Mouse (Mus musculus): ENCODE measurements around the gene Psmd4. TPM values are rescaled to one million over a fixed set of nuclear protein-coding genes. Genes with fewer than 3 reads are reported as not detected.

Psmd4 gene
- 331 and 340 TPM in 2 replicates for polyA plus RNA-seq (2014; fragmentation: Nextera tagmentation; extraction: Ambion mirVana)

DNA sequence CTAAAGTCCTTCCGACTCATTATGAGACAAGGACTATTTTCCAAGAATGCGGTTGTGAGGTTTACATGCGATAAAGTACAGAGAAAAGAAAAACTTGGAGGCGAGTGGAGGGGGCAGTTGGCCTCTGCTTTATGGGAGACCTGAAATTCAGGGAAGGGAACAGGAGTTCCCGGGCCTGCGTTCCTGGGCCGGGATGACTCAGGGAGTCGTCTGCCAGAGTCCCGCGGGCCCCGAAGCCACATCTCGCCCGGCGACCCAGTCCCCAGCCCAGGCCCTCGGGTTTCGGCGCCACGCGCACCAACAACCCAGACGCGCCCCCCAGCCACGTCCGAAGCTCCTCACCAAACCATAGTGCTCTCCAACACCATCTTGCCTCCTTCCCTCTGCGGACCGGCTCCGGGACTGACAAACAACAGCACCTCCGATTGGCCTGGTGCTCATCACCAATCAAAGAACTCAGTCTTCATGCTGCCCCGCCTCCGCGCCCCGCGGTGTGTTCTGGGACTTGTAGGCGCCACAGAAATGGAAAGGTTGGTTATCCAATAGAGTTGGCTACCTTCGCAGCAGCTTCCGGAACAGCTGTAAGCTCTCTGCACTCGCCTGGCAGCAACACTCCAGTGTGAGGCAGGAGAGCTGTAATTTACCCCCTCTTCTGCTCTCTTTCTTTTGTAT is at the start of gene Psmd4:
Gene Psmd4, minus strand, starts transcription at position 449 of the 672 bp plus-strand sequence.
- Histone ChIP-seq H3K4me1 (ENCODE audit: control insufficient read depth, insufficient read depth, low read length) (peaks cover 5% of the 10 kb centered on the region), H3K9ac (ENCODE audit: low read length) (peak within 1 kb of the TSS; percentile 84), H3K9me3 (ENCODE audit: control insufficient read depth, low read length) (no peaks in the 10 kb centered on the region), H3K27me3 (ENCODE audit: control insufficient read depth, insufficient read depth, low read length) (no peaks in the 10 kb centered on the region), H3K27ac (replicated peaks; ENCODE audit: low read depth, low read length) (0 out of 2 replicates have a peak within 1 kb of the TSS, but pooled peaks have one; percentile 26), H3K4me3 (ENCODE audit: low read depth, low read length) (peak within 1 kb of the TSS; percentile 89), H3K4me2 (ENCODE audit: low read depth, severe bottlenecking) (peak within 1 kb of the TSS; percentile 71), H3K36me3 (ENCODE audit: control insufficient read depth, insufficient read depth, low read length) (no peaks in the 10 kb centered on the region; the same call in 1 of the 2 replicates)
- ATAC-seq (ENCODE audit: insufficient number of reproducible peaks, low FRiP score, low TSS enrichment, low read depth) (peak; percentile 98), DNase-seq (ENCODE audit: low spot score) (peak; percentile 99)
- WGBS = under 1% methylated on average over 36 of the region's 36 CpGs

DNA sequence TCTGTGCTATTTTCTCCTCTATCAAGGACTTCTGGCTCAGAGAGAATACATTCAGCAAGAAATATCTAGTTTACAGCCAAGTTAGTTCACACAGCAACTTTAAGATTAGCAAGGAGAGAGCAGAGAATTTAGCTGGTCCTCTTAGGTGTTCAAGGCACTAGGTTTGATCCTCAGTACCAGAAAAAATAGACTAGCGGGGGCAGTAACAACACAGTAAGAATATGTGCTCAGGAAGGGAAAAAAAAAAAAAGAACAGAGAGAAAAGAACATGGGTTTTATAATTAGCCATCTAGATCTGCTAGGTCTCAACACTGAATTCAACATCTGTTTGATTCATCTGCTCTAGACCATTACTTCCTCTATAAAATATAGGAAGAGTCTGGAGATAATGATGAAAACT is 45.7 kb upstream of the Psmd4 start:
- no peaks in the 10 kb centered on the region for H3K27me3 ChIP-seq (ENCODE audit: control insufficient read depth, insufficient read depth, low read length)
- H3K4me1 ChIP-seq (ENCODE audit: control insufficient read depth, insufficient read depth, low read length) = no peaks in the 10 kb centered on the region
- H3K36me3 ChIP-seq (ENCODE audit: control insufficient read depth, insufficient read depth, low read length) = peaks cover 2% of the 10 kb centered on the region; the same call in 1 of the 2 replicates
- H3K4me2 ChIP-seq (ENCODE audit: low read depth, severe bottlenecking) = no peak overlapping the region
- H3K4me3 ChIP-seq (ENCODE audit: low read depth, low read length) = no peak overlapping the region
- no peak overlapping the region for H3K27ac ChIP-seq (replicated peaks; ENCODE audit: low read depth, low read length)
- no peak for DNase-seq (ENCODE audit: low spot score)
- H3K9ac ChIP-seq (ENCODE audit: low read length) = no peak overlapping the region
- ATAC-seq (ENCODE audit: insufficient number of reproducible peaks, low FRiP score, low TSS enrichment, low read depth) = no peak
- 87% methylated on average over 1 of the region's 1 CpGs for WGBS
- no peaks in the 10 kb centered on the region for H3K9me3 ChIP-seq (ENCODE audit: control insufficient read depth, low read length)

DNA sequence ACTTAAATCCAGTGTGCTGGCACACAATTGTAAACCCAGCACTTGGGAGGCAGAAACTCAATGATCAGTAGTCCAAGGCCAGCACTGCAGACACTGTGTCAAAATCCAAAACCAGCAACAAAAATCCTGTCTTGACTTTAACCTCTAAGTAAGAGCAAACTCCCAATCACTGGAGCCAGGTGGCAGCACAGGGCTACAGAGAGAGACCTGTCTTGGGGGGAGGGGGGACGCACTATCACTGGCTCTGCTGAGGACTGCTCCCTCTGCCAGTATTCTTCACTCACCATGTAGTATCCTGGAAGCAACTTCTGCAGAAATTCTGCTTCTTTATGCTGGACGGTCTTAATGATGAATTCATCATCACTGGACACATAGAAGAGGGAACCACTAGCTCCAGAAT is 29.2 kb upstream of the Psmd4 start:
- 92% methylated on average over 2 of the region's 2 CpGs for WGBS

DNA sequence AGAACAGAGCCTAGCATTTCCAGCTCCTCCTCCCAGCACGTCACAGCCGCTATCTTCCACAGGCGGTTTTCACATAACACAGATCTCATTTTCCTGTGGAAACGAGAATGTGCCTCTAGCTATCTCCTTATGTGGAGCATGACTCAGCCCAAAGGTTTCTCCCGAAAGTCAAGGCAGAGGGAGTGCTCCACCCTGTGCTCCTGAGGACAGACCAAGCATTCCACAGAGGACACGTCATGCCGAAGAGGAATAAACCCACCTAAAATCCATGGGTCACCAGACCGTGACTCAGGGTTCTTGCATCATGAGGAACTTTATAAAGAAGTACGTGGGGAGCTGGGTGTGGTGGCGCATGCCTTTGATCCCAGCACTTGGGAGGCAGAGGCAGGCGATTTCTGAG is 24.2 kb upstream of the Psmd4 start:
- no peak overlapping the region for H3K4me3 ChIP-seq (ENCODE audit: low read depth, low read length)
- ATAC-seq (ENCODE audit: insufficient number of reproducible peaks, low FRiP score, low TSS enrichment, low read depth) = no peak
- no peaks in the 10 kb centered on the region for H3K27me3 ChIP-seq (ENCODE audit: control insufficient read depth, insufficient read depth, low read length)
- no peaks in the 10 kb centered on the region for H3K4me1 ChIP-seq (ENCODE audit: control insufficient read depth, insufficient read depth, low read length)
- no peak for DNase-seq (ENCODE audit: low spot score)
- H3K4me2 ChIP-seq (ENCODE audit: low read depth, severe bottlenecking) = no peak overlapping the region
- no peak overlapping the region for H3K9ac ChIP-seq (ENCODE audit: low read length)
- H3K36me3 ChIP-seq (ENCODE audit: control insufficient read depth, insufficient read depth, low read length) = peaks cover 48% of the 10 kb centered on the region; the same call in 1 of the 2 replicates
- no peaks in the 10 kb centered on the region for H3K9me3 ChIP-seq (ENCODE audit: control insufficient read depth, low read length)
- H3K27ac ChIP-seq (replicated peaks; ENCODE audit: low read depth, low read length) = no peak overlapping the region
- WGBS = 93% methylated on average over 11 of the region's 11 CpGs

More for the DNA sequence above, 29.2 kb upstream of the Psmd4 start:
- H3K36me3 ChIP-seq (ENCODE audit: control insufficient read depth, insufficient read depth, low read length) = peaks cover 29% of the 10 kb centered on the region
- no peaks in the 10 kb centered on the region for H3K9me3 ChIP-seq (ENCODE audit: control insufficient read depth, low read length)
- no peak for DNase-seq (ENCODE audit: low spot score)
- H3K4me3 ChIP-seq (ENCODE audit: low read depth, low read length) = no peak overlapping the region
- no peak for ATAC-seq (ENCODE audit: insufficient number of reproducible peaks, low FRiP score, low TSS enrichment, low read depth)
- H3K9ac ChIP-seq (ENCODE audit: low read length) = no peak overlapping the region
- H3K4me2 ChIP-seq (ENCODE audit: low read depth, severe bottlenecking) = no peak overlapping the region
- no peak overlapping the region for H3K27ac ChIP-seq (replicated peaks; ENCODE audit: low read depth, low read length)
- no peaks in the 10 kb centered on the region for H3K4me1 ChIP-seq (ENCODE audit: control insufficient read depth, insufficient read depth, low read length)
- no peaks in the 10 kb centered on the region for H3K27me3 ChIP-seq (ENCODE audit: control insufficient read depth, insufficient read depth, low read length)

DNA sequence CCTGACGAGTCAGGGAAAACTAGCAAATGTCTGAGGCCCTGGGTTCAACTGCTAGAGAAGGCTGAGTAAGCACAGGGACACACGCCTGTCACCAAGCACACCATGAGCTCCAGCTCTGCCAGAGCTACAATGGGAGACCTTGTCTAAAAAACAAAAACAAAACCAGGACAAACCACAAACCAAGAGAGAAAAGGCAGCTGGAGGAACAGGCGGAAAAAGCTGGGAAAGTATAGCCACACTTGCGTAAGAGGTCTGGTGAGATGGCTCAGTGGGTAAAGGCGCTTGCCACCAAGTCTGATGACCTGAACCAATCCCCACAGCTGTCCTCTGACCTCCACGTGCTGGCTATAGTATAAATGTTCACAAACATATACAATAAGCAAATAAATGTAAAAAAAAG is 23.7 kb upstream of the Psmd4 start:
- no peak overlapping the region for H3K27ac ChIP-seq (replicated peaks; ENCODE audit: low read depth, low read length)
- DNase-seq (ENCODE audit: low spot score) (no peak), ATAC-seq (ENCODE audit: insufficient number of reproducible peaks, low FRiP score, low TSS enrichment, low read depth) (no peak)
- WGBS = 91% methylated on average over 6 of the region's 6 CpGs
- no peak overlapping the region for H3K4me2 ChIP-seq (ENCODE audit: low read depth, severe bottlenecking)
- H3K4me1 ChIP-seq (ENCODE audit: control insufficient read depth, insufficient read depth, low read length) = no peaks in the 10 kb centered on the region
- no peaks in the 10 kb centered on the region for H3K9me3 ChIP-seq (ENCODE audit: control insufficient read depth, low read length)
- no peak overlapping the region for H3K4me3 ChIP-seq (ENCODE audit: low read depth, low read length)
- H3K9ac ChIP-seq (ENCODE audit: low read length) = no peak overlapping the region
- peaks cover 47% of the 10 kb centered on the region; the same call in 1 of the 2 replicates for H3K36me3 ChIP-seq (ENCODE audit: control insufficient read depth, insufficient read depth, low read length)
- H3K27me3 ChIP-seq (ENCODE audit: control insufficient read depth, insufficient read depth, low read length) = no peaks in the 10 kb centered on the region

DNA sequence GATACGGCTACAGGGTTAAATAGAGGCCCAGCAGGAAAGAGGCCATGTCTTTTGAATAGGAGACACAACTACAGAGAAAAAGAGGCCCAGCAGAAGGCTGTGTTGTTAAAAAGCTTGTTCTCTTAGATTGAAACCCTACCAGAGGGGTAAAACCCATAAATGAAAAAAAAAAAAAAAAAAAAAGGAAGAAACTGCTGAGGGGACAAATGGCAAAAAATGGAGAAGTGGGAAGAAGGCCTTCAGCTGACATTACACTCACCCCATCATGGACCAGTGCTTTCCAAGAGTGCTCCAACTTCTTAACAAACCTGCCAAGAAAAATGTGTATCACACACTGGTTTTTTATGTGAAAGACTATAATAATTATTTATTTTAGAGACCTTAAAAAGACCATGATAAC is 23.1 kb upstream of the Psmd4 start:
- Histone ChIP-seq H3K4me3 (ENCODE audit: low read depth, low read length) (no peak overlapping the region), H3K4me1 (ENCODE audit: control insufficient read depth, insufficient read depth, low read length) (no peaks in the 10 kb centered on the region), H3K27ac (replicated peaks; ENCODE audit: low read depth, low read length) (no peak overlapping the region), H3K36me3 (ENCODE audit: control insufficient read depth, insufficient read depth, low read length) (peaks cover 41% of the 10 kb centered on the region; the same call in 1 of the 2 replicates), H3K4me2 (ENCODE audit: low read depth, severe bottlenecking) (no peak overlapping the region), H3K27me3 (ENCODE audit: control insufficient read depth, insufficient read depth, low read length) (no peaks in the 10 kb centered on the region), H3K9ac (ENCODE audit: low read length) (no peak overlapping the region), H3K9me3 (ENCODE audit: control insufficient read depth, low read length) (no peaks in the 10 kb centered on the region)
- WGBS = 94% methylated on average over 1 of the region's 1 CpGs
- DNase-seq (ENCODE audit: low spot score) = no peak
- ATAC-seq (ENCODE audit: insufficient number of reproducible peaks, low FRiP score, low TSS enrichment, low read depth) = no peak

DNA sequence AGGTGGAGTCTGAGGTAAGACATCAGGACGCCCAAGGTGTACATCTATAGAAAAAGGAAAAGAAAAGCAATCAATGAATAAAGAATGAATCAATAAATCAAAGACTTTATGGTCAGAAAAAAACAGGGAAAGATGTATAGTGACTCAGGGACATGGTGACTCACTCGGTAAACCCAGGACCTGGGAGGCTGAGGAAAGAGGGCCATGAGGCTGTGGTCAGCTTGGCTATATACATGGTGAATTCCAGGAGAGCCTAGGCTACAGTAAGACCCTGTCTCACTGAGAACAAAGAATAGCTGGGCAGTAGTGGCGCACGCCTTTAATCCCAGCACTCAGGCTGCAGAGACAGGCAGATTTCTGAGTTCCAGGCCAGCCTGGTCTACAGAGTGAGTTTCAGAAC is 21.3 kb upstream of the Psmd4 start:
- no peaks in the 10 kb centered on the region for H3K27me3 ChIP-seq (ENCODE audit: control insufficient read depth, insufficient read depth, low read length)
- 96% methylated on average over 4 of the region's 4 CpGs for whole genome bisulfite sequencing

DNA sequence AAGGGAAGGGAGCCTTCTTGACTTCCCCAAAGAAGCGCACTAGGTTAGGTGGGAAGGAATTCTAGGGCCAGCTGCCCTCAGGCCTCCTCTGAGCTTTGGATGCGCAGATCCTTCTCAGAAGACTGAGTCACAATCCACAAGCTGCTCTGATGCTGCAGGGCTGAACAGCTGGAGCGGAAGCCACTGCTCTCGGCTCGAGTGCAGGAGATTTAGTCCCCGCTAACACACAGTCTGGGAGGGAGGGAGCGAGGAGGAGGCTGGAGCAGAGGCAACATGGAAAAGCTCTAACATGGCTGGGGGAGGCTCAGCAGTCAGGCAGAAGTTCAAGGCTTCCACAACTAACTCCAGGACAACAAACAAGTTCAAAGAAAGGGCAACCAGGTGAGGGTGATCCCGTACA is 15.7 kb upstream of the Psmd4 start:
- no peaks in the 10 kb centered on the region for H3K27me3 ChIP-seq (ENCODE audit: control insufficient read depth, insufficient read depth, low read length)
- no peak overlapping the region for H3K27ac ChIP-seq (replicated peaks; ENCODE audit: low read depth, low read length)
- H3K9ac ChIP-seq (ENCODE audit: low read length) = no peak overlapping the region
- DNase-seq (ENCODE audit: low spot score) = no peak
- no peak overlapping the region for H3K4me2 ChIP-seq (ENCODE audit: low read depth, severe bottlenecking)
- no peaks in the 10 kb centered on the region for H3K4me1 ChIP-seq (ENCODE audit: control insufficient read depth, insufficient read depth, low read length)
- H3K4me3 ChIP-seq (ENCODE audit: low read depth, low read length) = no peak overlapping the region
- H3K36me3 ChIP-seq (ENCODE audit: control insufficient read depth, insufficient read depth, low read length) = peaks cover 18% of the 10 kb centered on the region
- no peaks in the 10 kb centered on the region for H3K9me3 ChIP-seq (ENCODE audit: control insufficient read depth, low read length)
- 85% methylated on average over 8 of the region's 8 CpGs for WGBS
- ATAC-seq (ENCODE audit: insufficient number of reproducible peaks, low FRiP score, low TSS enrichment, low read depth) = no peak

More for the DNA sequence above, 21.3 kb upstream of the Psmd4 start:
- Histone ChIP-seq H3K4me3 (ENCODE audit: low read depth, low read length) (no peak overlapping the region), H3K4me2 (ENCODE audit: low read depth, severe bottlenecking) (no peak overlapping the region), H3K9me3 (ENCODE audit: control insufficient read depth, low read length) (no peaks in the 10 kb centered on the region), H3K27ac (replicated peaks; ENCODE audit: low read depth, low read length) (no peak overlapping the region), H3K4me1 (ENCODE audit: control insufficient read depth, insufficient read depth, low read length) (no peaks in the 10 kb centered on the region), H3K9ac (ENCODE audit: low read length) (no peak overlapping the region), H3K36me3 (ENCODE audit: control insufficient read depth, insufficient read depth, low read length) (peaks cover 43% of the 10 kb centered on the region; the same call in 1 of the 2 replicates)
- DNase-seq (ENCODE audit: low spot score) (no peak), ATAC-seq (ENCODE audit: insufficient number of reproducible peaks, low FRiP score, low TSS enrichment, low read depth) (no peak)

All from limb, embryonic 11.5 days (tissue).